Mouse (Mus musculus) ES-E14 (cell line): ENCODE measurements at regions not wholly inside any gene's neighbourhood (a gene's known extent, or its start where the extent isn't known, plus 50 kb on each side); places are given as distances from the start of the nearest gene placed in this dataset.

Experiments
- CHD2 ChIP-seq: IDR thresholded peaks from 2 replicates; pipeline ENCODE4 v1.6.1; 2014; ENCODE audit warnings: mild to moderate bottlenecking, low read depth, low read length, inconsistent platforms
- HCFC1 ChIP-seq: IDR thresholded peaks from 2 replicates; pipeline ENCODE4 v1.6.1; 2012; ENCODE audit warnings: low read length, inconsistent platforms, borderline replicate concordance; ENCODE audit not compliant: insufficient read depth
- MAFK ChIP-seq: IDR thresholded peaks from 2 replicates; pipeline ENCODE4 v1.6.1; 2014; ENCODE audit warnings: mild to moderate bottlenecking, low read depth, low read length, inconsistent platforms; ENCODE audit not compliant: insufficient read depth
- ZC3H11A ChIP-seq: IDR thresholded peaks from 2 replicates; pipeline ENCODE4 v1.6.1; 2012; ENCODE audit warnings: low read depth, mild to moderate bottlenecking, inconsistent platforms, low read length, borderline replicate concordance
- ZNF384 ChIP-seq: IDR thresholded peaks from 2 replicates; pipeline ENCODE4 v1.6.1; 2012; ENCODE audit warnings: low read depth, low read length, inconsistent platforms

GRCm38 (mm10) chr12:118739103-118739502, 107.0 kb upstream of the Sp8 start:
- TF ChIP-seq ZNF384 (no peak), ZC3H11A (no peak), HCFC1 (no peak), MAFK (no peak), CHD2 (no peak)
